Mouse (Mus musculus): Measurements from ENCODE around the gene Acbd5. TPM values are rescaled to one million over a fixed set of nuclear protein-coding genes. Genes with fewer than 3 reads are reported as not detected.

The Acbd5 gene
- total and polyA plus RNA-seq, 3 experiments: 10.9 to 15.2 (median 13.9) TPM

DNA sequence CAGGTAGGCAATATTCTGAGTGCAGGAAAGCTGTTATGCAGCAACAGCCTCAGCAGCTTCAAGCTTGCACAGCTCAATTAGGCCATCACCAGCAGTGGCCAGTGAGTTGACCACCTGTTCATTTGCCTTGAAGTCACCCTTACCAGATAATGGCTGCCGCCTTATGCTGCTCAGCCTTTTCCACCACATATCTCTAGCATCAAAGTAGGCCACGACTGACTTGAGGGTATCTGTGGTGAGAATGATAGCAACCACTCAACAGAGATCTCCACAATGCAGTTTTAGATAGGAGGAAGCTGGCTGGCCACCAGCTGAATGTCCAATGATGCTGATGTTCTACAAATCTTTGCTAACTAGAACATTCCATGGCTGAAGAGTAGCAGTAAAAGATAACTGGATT, 48.8 kb upstream of the Acbd5 start:
- no peak overlapping the region for H3K4me3 ChIP-seq (replicated peaks in 1 of 3; ENCODE audit: low read depth in 2 of 3, low read length in 2 of 3, poor library complexity in 1 of 3)
- peaks cover 2 to 24% of the 10 kb centered on the region in 2 experiments for H3K36me3 ChIP-seq (replicated peaks in 1 of 2; ENCODE audit: control insufficient read depth in 1 of 2, insufficient read depth in 1 of 2, low read length in 1 of 2)
- no peak overlapping the region for H3K9ac ChIP-seq (ENCODE audit: insufficient read depth, low read depth)
- DNase-seq (ENCODE audit: extremely low read depth): no peak
- H3K9me3 ChIP-seq (replicated peaks; ENCODE audit: low read length): peaks cover 4% of the 10 kb centered on the region
- H3K4me1 ChIP-seq (ENCODE audit: control insufficient read depth in 1 of 2, insufficient read depth in 2 of 2): peaks cover 4 to 61% of the 10 kb centered on the region in 2 experiments; a peak in 3 of 4 replicates
- H3K4me2 ChIP-seq (ENCODE audit: insufficient read depth, low read depth, poor library complexity, severe bottlenecking): no peak overlapping the region
- TF ChIP-seq RCOR1 (conservative IDR thresholded peaks at IDR 0.05; ENCODE audit: low read depth, low read length) (no peak), JUN (IDR thresholded peaks at IDR 0.05; ENCODE audit: insufficient read depth, low read depth, low read length) (no peak), SMC3 (IDR thresholded peaks at IDR 0.05; ENCODE audit: low read depth, low read length) (no peak), MAZ (IDR thresholded peaks at IDR 0.05; ENCODE audit: low read depth, low read length) (no peak), E2F4 (IDR thresholded peaks at IDR 0.05; ENCODE audit: insufficient replicate concordance, low read depth, low read length) (no peak), KAT2A (IDR thresholded peaks at IDR 0.05; ENCODE audit: insufficient replicate concordance, low read length) (no peak), ZMIZ1 (IDR thresholded peaks at IDR 0.05; ENCODE audit: low read depth, low read length) (no peak), IRF4 (IDR thresholded peaks at IDR 0.05; ENCODE audit: low read depth, low read length) (no peak), MXI1 (IDR thresholded peaks at IDR 0.05; ENCODE audit: low read depth, low read length) (no peak), USF1 (IDR thresholded peaks at IDR 0.05; ENCODE audit: low read depth, low read length) (no peak), ETS1 (conservative IDR thresholded peaks at IDR 0.05; ENCODE audit: low read depth, low read length) (no peak), HCFC1 (IDR thresholded peaks at IDR 0.05; ENCODE audit: low read depth, low read length) (no peak), EP300 (IDR thresholded peaks at IDR 0.05; ENCODE audit: low read length) (no peak), PAX5 (IDR thresholded peaks at IDR 0.05; ENCODE audit: low read length) (no peak)
- peaks cover 46% of the 10 kb centered on the region for H3K79me2 ChIP-seq (replicated peaks; ENCODE audit: control insufficient read depth, extremely low read depth, insufficient read depth, poor library complexity, severe bottlenecking)
- no peaks in the 10 kb centered on the region for H3K27me3 ChIP-seq (replicated peaks)
- H3K27ac ChIP-seq (ENCODE audit: insufficient read depth, low read depth): no peak overlapping the region
- in situ Hi-C loops (cut with MboI; ENCODE audit: low pct_ligation_motif_present, low pct_unique_long_range_greater_than_20kb, low sequenced_read_pairs): no loop called here
- dilution Hi-C loops (cut with MboI; ENCODE audit: extremely low pct_ligation_motif_present, extremely low pct_unique_long_range_greater_than_20kb, low sequenced_read_pairs): no loop called here

DNA sequence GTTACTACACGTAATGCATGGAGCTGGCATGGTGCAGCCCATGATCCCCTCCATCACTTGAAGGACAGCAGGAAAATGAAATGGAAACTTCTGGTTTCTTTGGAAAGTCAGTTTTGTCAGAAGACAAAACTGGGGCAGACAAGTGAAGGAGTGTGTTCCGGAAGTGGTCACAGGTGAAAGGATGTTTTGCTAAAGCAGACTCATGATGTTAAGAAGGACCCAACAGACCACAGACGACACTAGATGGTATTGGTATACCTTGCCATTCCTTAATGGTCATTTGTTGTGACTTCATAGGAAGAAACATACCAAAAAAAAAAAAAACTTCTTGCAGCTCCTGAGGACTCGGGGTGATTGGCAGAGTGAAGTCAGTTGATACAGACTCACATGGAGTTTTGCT, 46.6 kb upstream of the Acbd5 start:
- in situ Hi-C loops (cut with MboI; ENCODE audit: low pct_ligation_motif_present, low pct_unique_long_range_greater_than_20kb, low sequenced_read_pairs): no loop called here
- Histone ChIP-seq H3K4me3 (replicated peaks in 1 of 3; ENCODE audit: low read depth in 2 of 3, low read length in 2 of 3, poor library complexity in 1 of 3) (no peak overlapping the region), H3K27me3 (replicated peaks) (no peaks in the 10 kb centered on the region), H3K27ac (ENCODE audit: insufficient read depth, low read depth) (no peak overlapping the region), H3K4me2 (ENCODE audit: insufficient read depth, low read depth, poor library complexity, severe bottlenecking) (no peak overlapping the region), H3K79me2 (replicated peaks; ENCODE audit: control insufficient read depth, extremely low read depth, insufficient read depth, poor library complexity, severe bottlenecking) (peaks cover 45% of the 10 kb centered on the region), H3K36me3 (replicated peaks in 1 of 2; ENCODE audit: control insufficient read depth in 1 of 2, insufficient read depth in 1 of 2, low read length in 1 of 2) (peaks cover 2 to 32% of the 10 kb centered on the region in 2 experiments), H3K4me1 (ENCODE audit: control insufficient read depth in 1 of 2, insufficient read depth in 2 of 2) (peaks cover 4 to 53% of the 10 kb centered on the region in 2 experiments; a peak in 3 of 4 replicates), H3K9ac (ENCODE audit: insufficient read depth, low read depth) (no peak overlapping the region), H3K9me3 (replicated peaks; ENCODE audit: low read length) (peaks cover 4% of the 10 kb centered on the region)
- dilution Hi-C loops (cut with MboI; ENCODE audit: extremely low pct_ligation_motif_present, extremely low pct_unique_long_range_greater_than_20kb, low sequenced_read_pairs): no loop called here
- TF ChIP-seq UBTF (IDR thresholded peaks at IDR 0.05; ENCODE audit: low read depth, low read length) (no peak), CHD1 (IDR thresholded peaks at IDR 0.05; ENCODE audit: low read depth, low read length) (no peak), MAFK (IDR thresholded peaks at IDR 0.05; ENCODE audit: insufficient replicate concordance, low read length) (no peak), HCFC1 (IDR thresholded peaks at IDR 0.05; ENCODE audit: low read depth, low read length) (no peak)
- DNase-seq (ENCODE audit: extremely low read depth): no peak

All from CH12.LX (cell line).